Mouse (Mus musculus) midbrain, embryonic 11.5 days (tissue): ENCODE results near the gene Tor3a. TPM values are rescaled to one million over a fixed set of nuclear protein-coding genes. Genes with fewer than 3 reads are reported as not detected.
A peak's percentile ranks its signal among the peaks of the same experiment; 100 is the strongest.

ENCODE experiments used
- ATAC-seq: fragments of 200-750 bp; cut with Nextera tagmentation; 2 replicates; pipeline ENCODE4 v1.8.0; 2017; ENCODE audit warnings: moderate TSS enrichment, moderate library complexity; ENCODE audit not compliant: low FRiP score
- DNase-seq: peaks from one replicate; pipeline ENCODE4 v3.0.0; 2015; ENCODE audit warnings: low spot score; ENCODE audit errors: missing footprints
- H3K27ac ChIP-seq: fragments of 300-500 bp; sonication (generic); 2 replicates; pipeline ENCODE4 v1.5.1; 2014; ENCODE audit warnings: low read depth, low read length
- H3K27me3 ChIP-seq: fragments of 300-500 bp; sonication (generic); 2 replicates; pipeline ENCODE4 v1.6.1; 2014; ENCODE audit warnings: mild to moderate bottlenecking, low read length, moderate library complexity, mixed read lengths; ENCODE audit not compliant: control insufficient read depth, insufficient read depth
- H3K36me3 ChIP-seq: fragments of 300-500 bp; sonication (generic); 2 replicates; pipeline ENCODE4 v1.6.1; 2014; ENCODE audit warnings: mild to moderate bottlenecking, low read length, moderate library complexity, mixed read lengths; ENCODE audit not compliant: control insufficient read depth, insufficient read depth
- H3K4me1 ChIP-seq: fragments of 300-500 bp; sonication (generic); 2 replicates; pipeline ENCODE4 v1.6.1; 2014; ENCODE audit warnings: low read length; ENCODE audit not compliant: control insufficient read depth, insufficient read depth
- H3K4me2 ChIP-seq: fragments of 300-500 bp; sonication (generic); 2 replicates; pipeline ENCODE4 v1.6.1; 2014; ENCODE audit warnings: mild to moderate bottlenecking, moderate library complexity
- H3K4me3 ChIP-seq: fragments of 300-500 bp; sonication (generic); 2 replicates; pipeline ENCODE4 v1.5.1; 2014; ENCODE audit warnings: low read depth, low read length
- H3K9ac ChIP-seq: fragments of 300-500 bp; sonication (generic); 2 replicates; pipeline ENCODE4 v1.6.1; 2014; ENCODE audit warnings: low read length
- H3K9me3 ChIP-seq: fragments of 300-500 bp; sonication (generic); 2 replicates; pipeline ENCODE4 v1.6.1; 2016; ENCODE audit warnings: low read length; ENCODE audit not compliant: control insufficient read depth
- WGBS: fragments of 180-500 bp; shearing (Covaris S2); extraction: QIAGEN DNeasy Blood & Tissue Kit; methylation state at CpG from one replicate; pipeline ENCODE4 v1.1.7; 2014; 5-methylcytosine and 5-hydroxymethylcytosine counted together
- polyA plus RNA-seq: library from polyadenylated mRNA; unstranded; fragments of >200 nt; fragmentation: Nextera tagmentation; extraction: Ambion mirVana; gene quantifications from 2 replicates; pipeline ENCODE4 v1.2.1, GENCODE M21; 2014

Gene Tor3a
- polyA plus RNA-seq: 3.9 and 4.2 TPM in 2 replicates

DNA sequence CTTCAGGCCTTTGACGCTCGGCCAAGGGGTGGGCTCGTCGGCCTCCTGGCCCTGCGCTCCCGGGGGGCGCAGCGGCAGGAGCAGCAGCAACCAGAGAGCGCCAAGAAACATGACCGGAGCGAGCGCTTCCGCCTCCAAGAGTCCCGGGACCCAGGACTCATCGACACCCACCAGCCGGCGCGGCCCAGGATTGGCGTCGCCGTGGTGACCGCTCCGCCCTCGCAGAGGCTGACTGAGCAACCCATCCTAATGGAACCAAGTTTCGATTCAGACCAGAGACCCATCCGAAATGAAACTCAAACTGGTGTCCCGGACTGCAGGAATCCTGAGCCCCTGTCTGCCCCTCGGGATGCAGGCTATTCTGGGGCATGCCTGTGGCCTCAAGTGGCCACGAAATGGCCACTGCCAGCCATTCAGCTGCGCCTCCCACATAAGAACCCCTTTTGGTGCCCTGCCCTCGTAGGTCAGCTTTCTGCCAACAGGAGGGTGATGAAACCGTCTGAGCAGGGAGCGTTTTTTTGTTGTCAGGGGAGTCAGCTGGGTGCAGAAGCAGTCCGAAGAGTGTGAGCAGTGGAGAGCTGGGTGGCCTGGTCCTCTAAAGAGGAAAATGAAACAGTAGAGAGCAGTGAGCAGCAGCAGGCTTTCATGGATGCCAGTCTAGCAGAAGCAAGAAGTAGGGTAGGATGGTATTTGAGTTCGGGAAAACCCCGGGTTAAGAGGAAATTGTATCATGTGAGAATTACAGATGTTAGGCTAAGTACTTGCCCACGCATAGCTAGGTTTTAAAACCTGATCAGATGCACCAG lies at the start of gene Tor3a:
TSS of gene Tor3a (minus strand) at position 162 of the 806 bp plus-strand sequence.
- Histone ChIP-seq H3K27ac (no peak within 1 kb of the TSS), H3K27me3 (no peaks in the 10 kb centered on the region; the same call in 1 of the 2 replicates), H3K36me3 (no peaks in the 10 kb centered on the region), H3K9me3 (no peaks in the 10 kb centered on the region), H3K9ac (peak within 1 kb of the TSS; percentile 63), H3K4me3 (peak within 1 kb of the TSS; percentile 52), H3K4me1 (peaks cover 13% of the 10 kb centered on the region), H3K4me2 (peak within 1 kb of the TSS; percentile 99)
- ATAC-seq: peak; percentile 67
- 9% methylated on average over 37 of the region's 37 CpGs for WGBS
- DNase-seq: peak; percentile 94

DNA sequence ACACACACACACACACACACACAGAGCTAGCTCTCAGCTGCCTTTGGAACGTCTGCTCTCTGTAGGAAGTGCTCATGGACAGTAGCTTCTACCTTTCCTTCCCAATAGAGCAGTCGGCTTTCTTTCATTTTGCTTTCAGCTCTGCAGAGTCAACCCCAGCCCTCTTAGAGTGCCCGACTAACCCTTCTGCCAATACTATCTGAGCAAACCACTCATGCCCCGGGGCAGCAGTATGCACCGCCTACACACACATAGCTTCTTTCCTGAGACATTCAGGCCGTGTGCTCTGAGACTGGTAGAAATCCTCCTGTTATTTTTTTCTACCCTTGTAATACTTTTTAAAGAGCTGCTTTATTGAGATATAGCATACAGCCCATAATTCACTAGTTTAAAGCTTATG lies 47.9 kb upstream of the Tor3a start:
- ATAC-seq: no peak
- Histone ChIP-seq H3K27ac (no peak overlapping the region), H3K9me3 (no peaks in the 10 kb centered on the region), H3K9ac (no peak overlapping the region), H3K4me3 (no peak overlapping the region), H3K27me3 (peaks cover 4% of the 10 kb centered on the region; the same call in 1 of the 2 replicates), H3K4me1 (peaks cover 4% of the 10 kb centered on the region), H3K36me3 (no peaks in the 10 kb centered on the region), H3K4me2 (no peak overlapping the region)
- no peak for DNase-seq
- WGBS: 72% methylated on average over 6 of the region's 6 CpGs

DNA sequence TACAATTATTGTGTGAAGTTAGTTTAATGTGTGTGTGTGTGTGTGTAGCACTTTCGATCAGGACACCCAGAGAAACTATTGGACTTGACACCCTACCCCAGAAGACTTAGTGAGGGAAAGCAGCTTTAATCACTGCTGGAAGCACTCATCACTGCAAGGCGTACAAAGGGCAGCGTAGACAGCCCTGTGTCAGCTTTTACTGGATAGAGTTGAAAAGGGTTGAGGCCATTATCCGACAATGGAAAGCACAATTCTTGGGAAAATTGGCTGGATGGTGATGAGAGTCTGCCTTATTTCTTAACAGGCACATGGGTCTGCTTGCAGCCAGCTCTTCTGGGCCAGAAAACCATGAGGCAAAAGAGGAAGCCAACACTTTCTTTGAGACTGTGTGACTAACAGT lies 45.9 kb upstream of the Tor3a start:
- WGBS: 54% methylated on average over 4 of the region's 4 CpGs
- Histone ChIP-seq H3K9ac (no peak overlapping the region), H3K4me3 (no peak overlapping the region), H3K4me1 (peaks cover 4% of the 10 kb centered on the region), H3K27ac (no peak overlapping the region), H3K9me3 (no peaks in the 10 kb centered on the region), H3K36me3 (no peaks in the 10 kb centered on the region), H3K27me3 (peaks cover 4% of the 10 kb centered on the region; the same call in 1 of the 2 replicates), H3K4me2 (no peak overlapping the region)
- DNase-seq (no peak), ATAC-seq (no peak)

DNA sequence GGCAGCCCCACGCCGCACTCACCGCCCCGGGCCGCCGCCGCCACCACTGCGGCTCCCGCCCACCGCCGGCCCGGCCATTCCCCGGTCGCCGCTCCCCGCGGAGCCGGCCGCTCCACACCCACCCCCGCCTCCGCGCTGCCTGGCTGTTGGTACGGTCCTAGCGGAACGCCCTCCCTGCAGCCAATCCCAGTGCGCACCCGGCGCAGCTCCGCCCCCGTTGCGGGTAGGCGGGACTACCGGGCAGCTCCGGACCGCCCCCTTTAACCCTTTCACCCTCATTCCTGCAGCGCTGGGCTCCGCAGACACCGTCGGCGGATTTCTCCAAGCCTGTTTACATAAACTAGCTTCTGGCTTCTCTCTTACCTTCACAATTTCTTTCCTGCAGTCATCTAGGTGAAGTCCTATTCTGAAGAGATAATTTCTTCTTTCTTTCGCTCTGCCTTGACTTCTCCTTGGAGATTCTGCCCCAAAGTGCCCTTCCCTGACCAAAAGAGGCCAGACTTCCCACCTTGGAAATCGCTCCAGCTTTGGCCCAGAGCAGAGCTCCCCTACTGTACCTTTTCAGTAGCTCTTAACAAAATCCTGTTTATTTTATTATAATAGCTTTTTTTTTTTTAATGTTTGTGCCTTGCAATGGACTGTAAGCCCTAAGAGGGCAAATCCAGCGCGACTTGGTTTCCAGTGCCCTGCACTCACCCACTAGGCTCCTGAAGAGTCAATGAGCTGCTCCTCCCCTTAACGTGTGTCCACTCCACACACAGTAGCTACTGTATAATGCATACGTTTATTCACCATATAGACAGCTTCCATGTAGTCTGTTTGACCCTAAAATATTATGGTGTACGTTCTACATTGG lies 45.0 kb upstream of the Tor3a start, which contains the start of gene Fam20b:
TSS of gene Fam20b (minus strand) at position 137 of the 856 bp plus-strand sequence.
- 1% methylated on average over 33 of the region's 47 CpGs for WGBS
- Histone ChIP-seq H3K4me1 (peaks cover 4% of the 10 kb centered on the region), H3K27me3 (peaks cover 4% of the 10 kb centered on the region; the same call in 1 of the 2 replicates), H3K4me2 (peak within 1 kb of the TSS; percentile 67), H3K9ac (peak within 1 kb of the TSS; percentile 86), H3K27ac (peak within 1 kb of the TSS; percentile 85), H3K4me3 (peak within 1 kb of the TSS; percentile 86), H3K36me3 (no peaks in the 10 kb centered on the region), H3K9me3 (no peaks in the 10 kb centered on the region)
- DNase-seq (peak; percentile 99), ATAC-seq (peak; percentile 97)

DNA sequence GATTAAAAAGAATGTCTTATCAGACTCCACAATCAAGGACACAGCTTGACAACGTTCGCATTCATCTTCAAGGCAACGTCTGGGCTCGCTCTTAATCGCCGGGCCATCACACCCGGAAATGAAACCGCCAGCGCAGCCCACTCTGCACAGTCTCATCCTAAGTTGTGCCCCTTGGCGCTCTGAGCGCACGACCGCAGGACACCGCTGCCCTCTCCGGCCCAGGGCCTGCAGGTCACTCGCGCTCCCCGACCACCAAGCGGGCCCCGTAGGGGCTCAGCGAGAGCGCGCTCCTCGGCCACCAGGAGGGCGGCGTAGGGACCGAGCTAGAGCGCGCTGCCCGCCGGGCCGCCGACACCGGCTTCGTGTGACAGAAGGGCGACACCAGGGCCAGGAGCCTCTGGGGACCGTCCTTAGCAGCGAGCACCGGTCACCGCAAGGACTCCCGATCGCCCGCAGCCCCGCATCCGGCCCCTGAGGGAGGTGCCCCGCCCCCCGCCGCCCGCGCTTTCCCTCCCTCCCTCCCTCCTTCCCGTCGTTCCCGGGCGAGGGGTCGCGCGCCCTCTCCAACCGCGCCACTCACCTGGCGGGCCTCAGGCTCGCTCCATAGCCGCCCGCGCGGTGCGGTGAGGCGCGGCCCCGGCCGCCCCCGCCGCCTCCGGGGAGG lies 44.3 kb upstream of the Tor3a start:
- Histone ChIP-seq H3K9ac (peak overlapping the region; percentile 86), H3K9me3 (no peaks in the 10 kb centered on the region), H3K4me1 (peaks cover 4% of the 10 kb centered on the region), H3K4me2 (peak overlapping the region; percentile 67), H3K4me3 (peak overlapping the region; percentile 86), H3K27ac (peak overlapping the region; percentile 85), H3K27me3 (peaks cover 4% of the 10 kb centered on the region; the same call in 1 of the 2 replicates), H3K36me3 (no peaks in the 10 kb centered on the region)
- WGBS: under 1% methylated on average over 53 of the region's 73 CpGs
- DNase-seq (peak; percentile 96), ATAC-seq (peak; percentile 91)

DNA sequence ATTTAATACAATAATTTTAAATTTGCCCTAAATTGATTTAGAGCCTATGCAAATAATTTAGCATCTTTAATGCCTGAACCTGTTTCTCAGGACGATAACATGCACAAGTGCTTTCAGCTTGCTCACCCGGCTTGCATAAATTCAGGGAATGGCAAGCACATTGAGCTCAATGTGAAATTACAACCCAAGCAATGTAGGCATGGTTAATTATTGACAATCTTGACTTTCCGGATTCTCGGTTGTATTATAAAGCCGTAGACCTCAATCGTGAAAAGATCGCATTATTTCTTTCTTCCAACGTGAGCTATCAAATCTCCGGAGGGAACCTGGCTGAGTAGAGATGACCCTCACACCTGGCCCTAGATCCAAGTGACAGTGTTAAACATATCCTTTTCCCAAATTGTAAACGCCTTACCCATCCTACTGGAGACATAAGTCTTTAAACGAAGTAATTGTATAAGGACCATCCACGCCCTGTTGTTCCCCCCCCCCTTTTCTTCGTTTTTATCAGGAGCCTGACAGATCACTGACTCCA lies 43.7 kb upstream of the Tor3a start:
- H3K36me3 ChIP-seq: no peaks in the 10 kb centered on the region
- WGBS: 17% methylated on average over 13 of the region's 13 CpGs
- H3K9ac ChIP-seq: peak overlapping the region; percentile 86
- H3K4me3 ChIP-seq: peak overlapping the region; percentile 86
- peaks cover 4% of the 10 kb centered on the region; the same call in 1 of the 2 replicates for H3K27me3 ChIP-seq
- no peak overlapping the region for H3K27ac ChIP-seq
- peaks cover 4% of the 10 kb centered on the region for H3K4me1 ChIP-seq
- no peaks in the 10 kb centered on the region for H3K9me3 ChIP-seq
- no peak for ATAC-seq
- H3K4me2 ChIP-seq: peak overlapping the region; percentile 67
- DNase-seq: no peak

DNA sequence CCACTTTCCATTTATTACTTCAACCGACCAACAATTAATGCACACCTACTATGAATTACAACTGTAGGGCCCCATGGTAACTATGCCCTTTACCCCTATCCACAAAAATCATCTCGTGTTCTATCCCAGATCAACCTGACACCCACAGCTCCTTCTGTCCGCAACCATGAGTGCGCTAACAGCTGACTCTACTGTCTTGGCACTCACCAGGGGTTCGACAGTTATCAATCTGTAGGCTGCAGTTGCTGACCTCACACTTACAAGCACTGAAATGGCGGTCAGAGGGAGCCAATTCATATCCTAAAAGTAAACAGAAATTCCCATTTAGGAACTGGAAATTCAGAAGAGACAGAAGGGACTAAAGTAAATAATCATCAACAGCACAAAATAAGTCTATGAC lies 42.5 kb upstream of the Tor3a start:
- ATAC-seq (no peak), DNase-seq (no peak)
- H3K4me2 ChIP-seq: no peak overlapping the region
- H3K9me3 ChIP-seq: no peaks in the 10 kb centered on the region
- 91% methylated on average over 6 of the region's 6 CpGs for WGBS
- no peak overlapping the region for H3K27ac ChIP-seq
- peaks cover 4% of the 10 kb centered on the region for H3K4me1 ChIP-seq
- no peak overlapping the region for H3K9ac ChIP-seq
- no peaks in the 10 kb centered on the region for H3K36me3 ChIP-seq
- peaks cover 4% of the 10 kb centered on the region; the same call in 1 of the 2 replicates for H3K27me3 ChIP-seq
- no peak overlapping the region for H3K4me3 ChIP-seq

DNA sequence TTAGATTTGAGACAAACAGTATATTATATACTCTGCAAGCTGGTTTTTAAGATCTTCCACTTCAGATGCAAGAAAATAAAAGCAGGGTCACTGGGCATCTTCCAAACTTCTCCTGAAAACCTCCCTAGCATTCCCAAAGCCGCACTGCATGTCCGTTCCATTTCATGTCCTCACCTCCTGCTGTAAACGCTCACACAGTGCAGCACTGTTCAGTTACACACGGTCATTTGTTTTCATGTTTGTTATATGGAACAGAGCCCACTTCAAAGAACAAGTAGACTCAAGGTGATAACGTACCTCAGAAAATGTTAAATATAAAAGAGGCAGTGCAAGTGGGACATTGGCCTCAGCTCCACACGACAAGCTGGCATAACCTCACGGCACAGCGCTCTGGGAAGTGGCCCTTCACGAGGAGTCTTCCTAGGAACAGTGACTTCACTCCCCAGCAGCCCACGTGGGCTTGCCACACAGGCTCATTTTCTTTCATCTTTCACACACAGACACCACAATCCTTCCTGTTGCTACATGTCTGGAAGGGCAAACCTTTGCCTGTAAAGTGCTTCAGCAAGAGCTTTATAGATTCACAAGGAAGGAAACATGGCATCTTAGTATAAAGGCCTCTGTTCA lies 36.4 kb upstream of the Tor3a start:
- Histone ChIP-seq H3K4me1 (no peaks in the 10 kb centered on the region), H3K4me2 (no peak overlapping the region), H3K27me3 (no peaks in the 10 kb centered on the region), H3K36me3 (peaks cover 2% of the 10 kb centered on the region; the same call in 1 of the 2 replicates), H3K4me3 (no peak overlapping the region), H3K9me3 (no peaks in the 10 kb centered on the region), H3K9ac (no peak overlapping the region), H3K27ac (no peak overlapping the region)
- no peak for DNase-seq
- 79% methylated on average over 10 of the region's 10 CpGs for WGBS
- ATAC-seq: no peak
